Mouse (Mus musculus): ENCODE measurements around the gene Slc47a2. TPM values are rescaled to one million over a fixed set of nuclear protein-coding genes. Genes with fewer than 3 reads are reported as not detected.
A peak's percentile ranks its signal among the peaks of the same experiment; 100 is the strongest.

Gene Slc47a2
- polyA plus RNA-seq, 1 experiment = 87.1 TPM

DNA sequence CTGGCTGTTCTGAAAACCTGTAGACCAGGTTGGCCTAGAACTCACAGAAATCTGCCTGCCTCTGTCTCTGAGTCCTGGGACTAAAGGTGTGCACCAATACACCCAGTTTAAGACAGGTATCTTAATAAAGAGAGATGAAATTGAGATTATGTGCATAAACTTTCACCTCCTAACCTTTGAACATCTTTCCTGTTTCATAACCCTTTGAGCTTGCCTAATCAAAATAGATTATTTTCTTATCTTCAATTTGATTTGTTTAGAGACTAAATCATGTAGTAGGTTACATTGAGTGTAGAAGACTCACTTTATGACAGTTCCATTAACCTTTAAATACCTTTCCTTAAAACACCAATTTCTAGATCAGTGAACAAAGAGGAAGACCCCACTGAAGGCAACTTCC is 71.0 kb downstream of the Slc47a2 start:
- TF ChIP-seq CTCF (IDR thresholded peaks at IDR 0.05; ENCODE audit: control insufficient read depth, insufficient read depth, insufficient replicate concordance, low read depth, low read length) (no peak), POLR2A (IDR thresholded peaks at IDR 0.05; ENCODE audit: control insufficient read depth, low read depth, low read length) (no peak)
- H3K4me1 ChIP-seq (ENCODE audit: control insufficient read depth, insufficient read depth, low read length) = no peaks in the 10 kb centered on the region; the same call in 1 of the 2 replicates
- no peak overlapping the region for H3K4me3 ChIP-seq (ENCODE audit: control insufficient read depth, low read depth, low read length)
- H3K27ac ChIP-seq (ENCODE audit: control insufficient read depth, insufficient read depth, low read depth, low read length) = no peak overlapping the region
- H3K27me3 ChIP-seq (ENCODE audit: control insufficient read depth, insufficient read depth, low read length) = no peaks in the 10 kb centered on the region
- no peaks in the 10 kb centered on the region for H3K36me3 ChIP-seq (ENCODE audit: control insufficient read depth, insufficient read depth, low read length)

DNA sequence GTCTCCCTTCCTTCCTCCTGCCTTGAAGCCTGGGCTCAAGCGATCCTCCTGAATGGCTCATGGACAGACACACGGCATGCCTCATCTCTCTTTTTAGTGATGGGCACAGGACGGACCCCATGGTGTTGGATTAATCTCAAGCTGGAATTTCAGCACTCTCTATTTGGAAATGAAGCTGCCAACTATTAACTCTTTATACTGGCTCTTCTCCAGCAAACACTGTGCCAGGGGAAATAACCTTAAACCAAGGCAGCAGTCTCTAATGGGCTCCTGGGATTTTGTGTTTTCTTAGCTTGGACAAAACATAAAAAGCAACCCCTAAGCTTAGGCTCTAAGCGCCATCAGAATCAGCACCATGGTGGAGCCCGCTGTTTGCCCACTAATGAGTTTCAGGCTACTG is 72.3 kb downstream of the Slc47a2 start:
- no peak overlapping the region for H3K27ac ChIP-seq (ENCODE audit: control insufficient read depth, insufficient read depth, low read depth, low read length)
- H3K27me3 ChIP-seq (ENCODE audit: control insufficient read depth, insufficient read depth, low read length) = no peaks in the 10 kb centered on the region
- TF ChIP-seq POLR2A (IDR thresholded peaks at IDR 0.05; ENCODE audit: control insufficient read depth, low read depth, low read length) (no peak), CTCF (IDR thresholded peaks at IDR 0.05; ENCODE audit: control insufficient read depth, insufficient read depth, insufficient replicate concordance, low read depth, low read length) (no peak)
- H3K4me3 ChIP-seq (ENCODE audit: control insufficient read depth, low read depth, low read length) = no peak overlapping the region
- H3K4me1 ChIP-seq (ENCODE audit: control insufficient read depth, insufficient read depth, low read length) = no peaks in the 10 kb centered on the region; the same call in 1 of the 2 replicates
- H3K36me3 ChIP-seq (ENCODE audit: control insufficient read depth, insufficient read depth, low read length) = no peaks in the 10 kb centered on the region

GRCm38 (mm10) chr11:61268626-61269349 is 73.9 kb downstream of the Slc47a2 start:
- Histone ChIP-seq H3K27ac (ENCODE audit: control insufficient read depth, insufficient read depth, low read depth, low read length) (no peak overlapping the region), H3K4me1 (ENCODE audit: control insufficient read depth, insufficient read depth, low read length) (no peaks in the 10 kb centered on the region; the same call in 1 of the 2 replicates), H3K4me3 (ENCODE audit: control insufficient read depth, low read depth, low read length) (no peak overlapping the region), H3K36me3 (ENCODE audit: control insufficient read depth, insufficient read depth, low read length) (no peaks in the 10 kb centered on the region), H3K27me3 (ENCODE audit: control insufficient read depth, insufficient read depth, low read length) (no peaks in the 10 kb centered on the region)
- TF ChIP-seq POLR2A (IDR thresholded peaks at IDR 0.05; ENCODE audit: control insufficient read depth, low read depth, low read length) (no peak), CTCF (IDR thresholded peaks at IDR 0.05; ENCODE audit: control insufficient read depth, insufficient read depth, insufficient replicate concordance, low read depth, low read length) (no peak)

DNA sequence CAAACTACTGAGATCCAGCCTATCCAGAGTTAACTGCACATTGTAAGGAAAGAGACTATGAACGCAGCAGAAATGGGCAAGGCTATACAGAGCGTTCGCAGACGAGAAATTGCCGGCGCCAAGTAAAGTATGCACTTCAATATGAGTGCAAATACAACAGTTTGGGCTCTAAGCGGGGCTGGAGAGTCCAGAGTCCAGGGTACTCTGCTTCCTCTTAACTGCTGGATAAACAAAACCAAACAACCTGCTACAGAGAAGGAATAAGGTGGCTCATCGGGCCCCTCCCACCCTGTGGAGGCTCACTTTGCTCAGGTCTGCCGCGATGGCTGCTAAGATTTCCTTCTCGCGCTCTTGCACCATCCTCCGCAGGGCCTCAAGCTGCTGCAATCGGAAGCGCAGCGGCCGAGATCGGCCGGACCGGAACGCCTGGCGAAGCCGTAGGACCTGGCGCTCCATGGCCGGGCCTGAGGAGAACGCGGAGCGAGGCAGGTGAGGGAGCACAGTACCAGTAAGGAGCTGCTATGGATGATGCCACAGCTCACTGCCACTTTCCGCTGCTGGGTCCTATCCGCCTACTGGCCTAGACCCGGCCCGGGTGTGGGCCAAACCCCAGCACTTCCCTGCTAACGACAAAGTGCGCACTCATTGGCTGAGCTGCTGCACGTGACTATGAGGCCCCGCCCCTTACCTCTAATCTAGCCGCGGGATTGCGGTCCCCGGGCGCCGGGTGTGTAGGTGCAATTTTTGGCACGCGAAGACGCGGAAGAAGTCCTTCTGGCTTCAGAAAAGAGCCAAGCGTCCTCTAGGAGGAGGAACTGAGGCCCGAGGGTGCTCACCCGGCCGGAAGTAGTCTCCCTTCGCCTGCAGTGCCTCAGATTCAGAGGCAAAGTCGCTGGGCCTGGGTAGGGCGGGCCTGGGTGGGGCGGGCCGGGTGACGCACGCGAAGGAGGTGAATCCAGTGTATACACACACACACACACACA is 75.8 kb downstream of the Slc47a2 start, which contains the start of gene Aldh3a2:
Gene Aldh3a2 (minus strand): TSS at position 914 of the 983 bp plus-strand sequence.
- H3K4me1 ChIP-seq (ENCODE audit: control insufficient read depth, insufficient read depth, low read length) = peaks cover 3% of the 10 kb centered on the region
- H3K4me3 ChIP-seq (ENCODE audit: control insufficient read depth, low read depth, low read length) = peak within 1 kb of the TSS; percentile 98
- TF ChIP-seq CTCF (IDR thresholded peaks at IDR 0.05; ENCODE audit: control insufficient read depth, insufficient read depth, insufficient replicate concordance, low read depth, low read length) (no peak), POLR2A (IDR thresholded peaks at IDR 0.05; ENCODE audit: control insufficient read depth, low read depth, low read length) (peak; percentile 93)
- no peaks in the 10 kb centered on the region for H3K36me3 ChIP-seq (ENCODE audit: control insufficient read depth, insufficient read depth, low read length)
- peak within 1 kb of the TSS; percentile 94 for H3K27ac ChIP-seq (ENCODE audit: control insufficient read depth, insufficient read depth, low read depth, low read length)
- H3K27me3 ChIP-seq (ENCODE audit: control insufficient read depth, insufficient read depth, low read length) = no peaks in the 10 kb centered on the region

DNA sequence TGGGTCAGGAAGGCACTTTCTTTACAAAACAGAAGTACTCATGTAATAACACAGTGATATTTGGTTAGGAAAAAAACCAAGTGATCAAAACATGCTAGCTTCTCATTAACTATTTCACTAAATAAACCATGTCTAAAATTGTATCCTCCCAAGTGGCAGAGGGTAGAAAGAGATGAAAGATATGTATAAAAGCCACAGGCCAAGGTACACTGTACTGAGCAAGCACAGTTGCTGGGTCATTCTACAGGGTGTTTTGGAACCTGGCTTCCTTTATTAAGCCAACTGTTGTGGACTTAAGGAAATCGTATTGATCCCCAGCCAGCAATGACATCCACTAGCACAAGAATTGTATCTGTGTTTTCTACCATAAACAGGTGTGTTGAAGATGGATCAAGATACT is 78.8 kb downstream of the Slc47a2 start:
- TF ChIP-seq POLR2A (IDR thresholded peaks at IDR 0.05; ENCODE audit: control insufficient read depth, low read depth, low read length) (no peak), CTCF (IDR thresholded peaks at IDR 0.05; ENCODE audit: control insufficient read depth, insufficient read depth, insufficient replicate concordance, low read depth, low read length) (no peak)
- H3K36me3 ChIP-seq (ENCODE audit: control insufficient read depth, insufficient read depth, low read length) = peaks cover 3% of the 10 kb centered on the region; the same call in 1 of the 2 replicates
- no peak overlapping the region for H3K27ac ChIP-seq (ENCODE audit: control insufficient read depth, insufficient read depth, low read depth, low read length)
- no peak overlapping the region for H3K4me3 ChIP-seq (ENCODE audit: control insufficient read depth, low read depth, low read length)
- H3K27me3 ChIP-seq (ENCODE audit: control insufficient read depth, insufficient read depth, low read length) = no peaks in the 10 kb centered on the region
- H3K4me1 ChIP-seq (ENCODE audit: control insufficient read depth, insufficient read depth, low read length) = peaks cover 3% of the 10 kb centered on the region

GRCm38 (mm10) chr11:61262516-61262915 is 80.1 kb downstream of the Slc47a2 start:
- TF ChIP-seq POLR2A (IDR thresholded peaks at IDR 0.05; ENCODE audit: control insufficient read depth, low read depth, low read length) = no peak
- no peak for TF ChIP-seq CTCF (IDR thresholded peaks at IDR 0.05; ENCODE audit: control insufficient read depth, insufficient read depth, insufficient replicate concordance, low read depth, low read length)
- peak overlapping the region; percentile 38 for H3K4me3 ChIP-seq (ENCODE audit: control insufficient read depth, low read depth, low read length)
- H3K36me3 ChIP-seq (ENCODE audit: control insufficient read depth, insufficient read depth, low read length) = peaks cover 3% of the 10 kb centered on the region; the same call in 1 of the 2 replicates
- H3K27ac ChIP-seq (ENCODE audit: control insufficient read depth, insufficient read depth, low read depth, low read length) = no peak overlapping the region
- H3K27me3 ChIP-seq (ENCODE audit: control insufficient read depth, insufficient read depth, low read length) = no peaks in the 10 kb centered on the region
- H3K4me1 ChIP-seq (ENCODE audit: control insufficient read depth, insufficient read depth, low read length) = peaks cover 3% of the 10 kb centered on the region

DNA sequence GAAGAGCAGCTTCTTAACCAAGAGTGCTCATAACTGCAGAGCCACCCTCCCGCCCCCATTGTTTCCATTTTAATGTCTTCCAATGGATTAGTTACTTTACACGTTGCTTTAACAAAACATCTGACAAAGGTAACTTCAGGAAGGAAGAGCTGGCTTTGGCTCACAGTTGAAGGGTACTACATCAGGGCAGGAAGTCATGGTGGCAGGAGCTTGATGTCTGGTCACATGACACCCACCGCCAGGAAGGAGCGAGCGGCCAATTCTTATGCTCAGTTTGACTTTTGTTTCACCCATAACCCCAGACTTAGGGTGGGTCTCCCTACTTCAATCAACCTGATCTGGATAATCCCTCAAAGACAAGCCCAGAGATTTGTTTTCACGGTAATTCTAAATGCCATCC is 83.6 kb downstream of the Slc47a2 start:
- Histone ChIP-seq H3K4me1 (ENCODE audit: control insufficient read depth, insufficient read depth, low read length) (peaks cover 3% of the 10 kb centered on the region), H3K36me3 (ENCODE audit: control insufficient read depth, insufficient read depth, low read length) (peaks cover 3% of the 10 kb centered on the region; the same call in 1 of the 2 replicates), H3K27me3 (ENCODE audit: control insufficient read depth, insufficient read depth, low read length) (no peaks in the 10 kb centered on the region), H3K4me3 (ENCODE audit: control insufficient read depth, low read depth, low read length) (no peak overlapping the region), H3K27ac (ENCODE audit: control insufficient read depth, insufficient read depth, low read depth, low read length) (no peak overlapping the region)
- TF ChIP-seq CTCF (IDR thresholded peaks at IDR 0.05; ENCODE audit: control insufficient read depth, insufficient read depth, insufficient replicate concordance, low read depth, low read length) (no peak), POLR2A (IDR thresholded peaks at IDR 0.05; ENCODE audit: control insufficient read depth, low read depth, low read length) (no peak)
